In genomic region chr2:27228809-27229480, GRCm38 (mm10) we compare ENCODE assay signal across 17 mouse cellular contexts. TPM values are rescaled to one million over a fixed set of nuclear protein-coding genes. Genes with fewer than 3 reads are reported as not detected.
DNase-seq lines count a peak whose midpoint lies in the region; ATAC-seq and TF ChIP-seq lines count a peak whose summit lies in the region.
"Had no signal": no experiment of that assay in that cellular context is flagged by ENCODE, and none has a peak within 500 bp of the region (broad histone marks: within the 10 kb centered on the region; RNA-seq: fewer than 3 reads in every experiment).

No protein-coding gene starts in this region.

- no peak overlapping the region for H3K4me3 ChIP-seq in heart, adult 2 months
- H3K4me3 ChIP-seq in heart, embryonic 12.5 days = no peak overlapping the region
- H3K4me3 ChIP-seq in limb, embryonic 11.5 days (ENCODE audit: low read depth, low read length) = no peak overlapping the region
- no peak overlapping the region for H3K4me3 ChIP-seq in limb, embryonic 10.5 days
- no peak overlapping the region for H3K4me3 ChIP-seq in cortical plate, adult 2 months (ENCODE audit: insufficient read depth, low read length)
- H3K4me3 ChIP-seq: heart, embryonic 13.5 days; midbrain, embryonic 13.5 days had no signal

- H3K9me3 ChIP-seq in heart, embryonic 12.5 days (replicated peaks) = no peaks in the 10 kb centered on the region
- no peaks in the 10 kb centered on the region for H3K9me3 ChIP-seq in limb, embryonic 11.5 days (ENCODE audit: control insufficient read depth, low read length)
- H3K9me3 ChIP-seq in limb, embryonic 10.5 days (replicated peaks) = no peaks in the 10 kb centered on the region
- H3K9me3 ChIP-seq: heart, embryonic 13.5 days; midbrain, embryonic 13.5 days had no signal

- no peak for TF ChIP-seq POLR2A in heart, adult 2 months (IDR thresholded peaks at IDR 0.05; ENCODE audit: insufficient read depth, low read depth, low read length)
- TF ChIP-seq POLR2A in cortical plate, adult 2 months (IDR thresholded peaks at IDR 0.05; ENCODE audit: extremely low read depth, insufficient read depth, low read length) = no peak

- 72% methylated on average over 5 of the region's 5 CpGs for WGBS in heart, adult 2 months
- 65% methylated on average over 5 of the region's 5 CpGs for whole genome bisulfite sequencing in heart, embryonic 12.5 days
- WGBS in limb, embryonic 11.5 days = 78% methylated on average over 5 of the region's 5 CpGs
- 80% methylated on average over 5 of the region's 5 CpGs for WGBS in limb, embryonic 10.5 days

- no peak overlapping the region for H3K4me2 ChIP-seq in heart, embryonic 12.5 days
- H3K4me2 ChIP-seq in limb, embryonic 11.5 days (ENCODE audit: low read depth, severe bottlenecking) = no peak overlapping the region
- H3K4me2 ChIP-seq: heart, embryonic 13.5 days; hindbrain, embryonic 14.5 days; midbrain, embryonic 13.5 days had no signal

- no peak overlapping the region for H3K9ac ChIP-seq in heart, adult 2 months (ENCODE audit: low read depth, low read length)
- H3K9ac ChIP-seq in heart, embryonic 12.5 days = no peak overlapping the region
- H3K9ac ChIP-seq in limb, embryonic 11.5 days (ENCODE audit: low read length) = peak overlapping the region; percentile 7; the same call in 1 of the 2 replicates
- H3K9ac ChIP-seq: heart, embryonic 13.5 days; hindbrain, embryonic 14.5 days; midbrain, embryonic 13.5 days had no signal

- H3K4me1 ChIP-seq in heart, adult 2 months (ENCODE audit: control insufficient read depth, insufficient read depth, low read length) = peaks cover 9% of the 10 kb centered on the region
- peaks cover 32% of the 10 kb centered on the region for H3K4me1 ChIP-seq in heart, embryonic 12.5 days (replicated peaks)
- peaks cover 11% of the 10 kb centered on the region; the same call in 1 of the 2 replicates for H3K4me1 ChIP-seq in limb, embryonic 11.5 days (ENCODE audit: control insufficient read depth, insufficient read depth, low read length)
- peaks cover 33% of the 10 kb centered on the region for H3K4me1 ChIP-seq in limb, embryonic 10.5 days
- peaks cover 11% of the 10 kb centered on the region for H3K4me1 ChIP-seq in cortical plate, adult 2 months (ENCODE audit: control insufficient read depth, insufficient read depth, low read length)

- no peak overlapping the region for H3K27ac ChIP-seq in heart, adult 2 months
- no peak overlapping the region for H3K27ac ChIP-seq in heart, embryonic 12.5 days (ENCODE audit: poor library complexity, severe bottlenecking)
- no peak overlapping the region for H3K27ac ChIP-seq in limb, embryonic 11.5 days (replicated peaks; ENCODE audit: low read depth, low read length)
- H3K27ac ChIP-seq in limb, embryonic 10.5 days = no peak overlapping the region
- no peak overlapping the region for H3K27ac ChIP-seq in cortical plate, adult 2 months (ENCODE audit: insufficient read depth, low read length)
- H3K27ac ChIP-seq: heart, embryonic 13.5 days; hindbrain, embryonic 14.5 days; macrophage; midbrain, embryonic 13.5 days had no signal

- no peaks in the 10 kb centered on the region for H3K36me3 ChIP-seq in heart, adult 2 months (ENCODE audit: control insufficient read depth, insufficient read depth, low read length)
- peaks cover 28% of the 10 kb centered on the region for H3K36me3 ChIP-seq in heart, embryonic 12.5 days
- H3K36me3 ChIP-seq in limb, embryonic 11.5 days (ENCODE audit: control insufficient read depth, insufficient read depth, low read length) = no peaks in the 10 kb centered on the region
- H3K36me3 ChIP-seq in limb, embryonic 10.5 days = no peaks in the 10 kb centered on the region
- H3K36me3 ChIP-seq: midbrain, embryonic 13.5 days had no signal

- DNase-seq in heart, adult 2 months = no peak
- no peak for DNase-seq in limb, embryonic 11.5 days (ENCODE audit: low spot score)
- no peak for DNase-seq in limb, embryonic 10.5 days (ENCODE audit: low spot score)
- DNase-seq in thymus, postnatal 25 days = peak; percentile 68
- no peak for DNase-seq in ovary, postnatal 14 days (ENCODE audit: low spot score)
- DNase-seq: adrenal gland, postnatal 10 days; kidney, postnatal 25 days; layer of hippocampus, postnatal 36 days; right cerebral cortex, postnatal 25 days had no signal

- no peak for TF ChIP-seq EP300 in heart, adult 2 months (IDR thresholded peaks at IDR 0.05; ENCODE audit: insufficient read depth, low read depth, low read length)

- no peak for ATAC-seq in heart, embryonic 12.5 days (ENCODE audit: insufficient number of reproducible peaks, low FRiP score)
- ATAC-seq in limb, embryonic 11.5 days (ENCODE audit: insufficient number of reproducible peaks, low FRiP score, low TSS enrichment, low read depth) = no peak
- ATAC-seq: forebrain, embryonic 16.5 days; intestine, embryonic 16.5 days; midbrain, embryonic 13.5 days had no signal

- intact Hi-C loops in heart, adult 2 months (cut with DNase I) = no loop called here

- H3K27me3 ChIP-seq in heart, adult 2 months (ENCODE audit: control insufficient read depth, insufficient read depth, low read length) = no peaks in the 10 kb centered on the region
- H3K27me3 ChIP-seq in heart, embryonic 12.5 days (replicated peaks) = no peaks in the 10 kb centered on the region
- H3K27me3 ChIP-seq in limb, embryonic 11.5 days (ENCODE audit: control insufficient read depth, insufficient read depth, low read length) = no peaks in the 10 kb centered on the region
- H3K27me3 ChIP-seq in limb, embryonic 10.5 days (ENCODE audit: low read depth, poor library complexity, severe bottlenecking) = no peaks in the 10 kb centered on the region
- H3K27me3 ChIP-seq: midbrain, embryonic 13.5 days had no signal

- no peaks in the 10 kb centered on the region for H3K79me2 ChIP-seq in heart, adult 2 months (replicated peaks; ENCODE audit: control insufficient read depth, insufficient read depth, low read length)

- TF ChIP-seq CTCF in heart, adult 2 months (IDR thresholded peaks at IDR 0.05) = peak; percentile 61
- TF ChIP-seq CTCF in cortical plate, adult 2 months (IDR thresholded peaks at IDR 0.05; ENCODE audit: extremely low read depth, insufficient read depth, low read length) = peak; percentile 30; the same call in 1 of the 2 replicates

RNA-seq across cellular contexts. Expression of gene Sardh, which starts 19.2 kb away (rescaled TPM):
- 1 to 10 TPM; 4.7 to 6.5 TPM for total RNA-seq in heart, adult 2 months (2021)
- 18.0 and 19.1 TPM in 2 replicates for polyA plus RNA-seq in heart, adult 2 months (2012; rRNA removed)
- polyA plus RNA-seq in heart, embryonic 12.5 days (2016; fragmentation: Nextera tagmentation; extraction: Ambion mirVana) = 19.0 and 22.5 TPM in 2 replicates
- polyA plus RNA-seq in limb, embryonic 11.5 days (2014; fragmentation: Nextera tagmentation; extraction: Ambion mirVana) = 3.0 and 3.5 TPM in 2 replicates
- 2.5 and 3.1 TPM in 2 replicates for polyA plus RNA-seq in limb, embryonic 10.5 days (2016; fragmentation: Nextera tagmentation; extraction: Ambion mirVana)
- 7.9 and 8.3 TPM in 2 replicates for polyA plus RNA-seq in cortical plate, adult 2 months (2012; rRNA removed)
